Mouse (Mus musculus) cortical plate, adult 2 months (tissue): ENCODE measurements around the gene Rgp1.

Experiments used
- CTCF ChIP-seq: fragments of 200-500 bp; IDR thresholded peaks from 2 replicates; pipeline ENCODE4 v1.5.1; 2011; ENCODE audit warnings: mild to moderate bottlenecking, control low read depth, low read length; ENCODE audit not compliant: insufficient read depth; ENCODE audit errors: extremely low read depth
- POLR2A ChIP-seq: fragments of 200-500 bp; IDR thresholded peaks from 2 replicates; pipeline ENCODE4 v1.6.1; 2011; ENCODE audit warnings: mild to moderate bottlenecking, low read length, control low read depth; ENCODE audit not compliant: insufficient read depth; ENCODE audit errors: extremely low read depth

GRCm38 (mm10) chr4:43533270-43533669 is 45.2 kb upstream of the Rgp1 start:
- TF ChIP-seq POLR2A (no peak), CTCF (no peak)
